Mouse (Mus musculus) kidney, embryonic 14.5 days (tissue): ENCODE data around the gene Usp4. TPM values are rescaled to one million over a fixed set of nuclear protein-coding genes. Genes with fewer than 3 reads are reported as not detected.

Experiments used
- ATAC-seq: fragments of 200-750 bp; cut with Nextera tagmentation; 2 replicates; pipeline ENCODE4 v1.8.0; 2017; ENCODE audit warnings: moderate number of reproducible peaks, mild to moderate bottlenecking, moderate TSS enrichment, moderate library complexity; ENCODE audit not compliant: low FRiP score, low TSS enrichment
- H3K27ac ChIP-seq: fragments of 300-500 bp; sonication (generic); 2 replicates; pipeline ENCODE4 v1.5.1; 2014; ENCODE audit warnings: low read depth, mild to moderate bottlenecking, low read length, moderate library complexity, mixed read lengths
- H3K27me3 ChIP-seq: fragments of 300-500 bp; sonication (generic); 2 replicates; pipeline ENCODE4 v1.6.1; 2014; ENCODE audit warnings: mild to moderate bottlenecking, low read length; ENCODE audit not compliant: control insufficient read depth, insufficient read depth
- H3K36me3 ChIP-seq: fragments of 300-500 bp; sonication (generic); 2 replicates; pipeline ENCODE4 v1.6.1; 2014; ENCODE audit warnings: low read length, mixed read lengths; ENCODE audit not compliant: control insufficient read depth, insufficient read depth
- H3K4me1 ChIP-seq: fragments of 300-500 bp; sonication (generic); 2 replicates; pipeline ENCODE4 v1.6.1; 2014; ENCODE audit warnings: low read length, mixed read lengths; ENCODE audit not compliant: control insufficient read depth, insufficient read depth
- H3K4me2 ChIP-seq: fragments of 300-500 bp; sonication (generic); replicated peaks from 2 replicates; pipeline ENCODE4 v1.6.1; 2014; ENCODE audit warnings: low read depth, mild to moderate bottlenecking, low read length
- H3K4me3 ChIP-seq: fragments of 300-500 bp; sonication (generic); 2 replicates; pipeline ENCODE4 v1.5.1; 2014; ENCODE audit warnings: mild to moderate bottlenecking, low read length
- H3K9ac ChIP-seq: fragments of 300-500 bp; sonication (generic); 2 replicates; pipeline ENCODE4 v1.6.1; 2014; ENCODE audit warnings: low read depth, mild to moderate bottlenecking, low read length, moderate library complexity
- H3K9me3 ChIP-seq: fragments of 300-500 bp; sonication (generic); 2 replicates; pipeline ENCODE4 v1.6.1; 2016; ENCODE audit warnings: low read length; ENCODE audit not compliant: control insufficient read depth
- WGBS: fragments of 180-500 bp; shearing (Covaris S2); extraction: QIAGEN DNeasy Blood & Tissue Kit; methylation state at CpG from one replicate; pipeline ENCODE4 v1.1.7; 2014; 5-methylcytosine and 5-hydroxymethylcytosine counted together
- polyA plus RNA-seq: library from polyadenylated mRNA; unstranded; fragments of >200 nt; fragmentation: Nextera tagmentation; extraction: Ambion mirVana; gene quantifications from 2 replicates; pipeline ENCODE4 v1.2.1, GENCODE M21; 2014

Gene Usp4
- polyA plus RNA-seq, 1 experiment from 2014 or later: 114 TPM

DNA sequence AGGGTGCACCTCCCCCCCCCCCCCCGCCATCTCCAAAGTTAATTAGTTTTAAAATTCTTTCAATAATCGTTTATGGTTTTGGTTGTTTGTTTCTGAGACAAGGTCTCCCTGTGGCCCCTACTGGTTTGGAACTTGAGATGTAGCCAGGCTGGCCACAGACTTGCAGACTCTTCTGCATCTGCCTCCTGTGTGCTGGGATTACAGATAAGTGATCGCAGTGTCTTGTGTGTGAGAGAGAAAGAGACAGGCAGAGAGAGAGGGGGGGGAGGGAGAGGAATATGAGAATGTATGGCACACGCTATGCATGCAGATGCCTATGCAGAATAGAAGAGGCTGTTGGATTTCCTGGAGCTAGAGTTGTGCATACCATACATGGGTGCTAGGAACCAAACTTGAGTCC is 2.1 kb downstream of the Usp4 start:
- no peak for ATAC-seq
- 92% methylated on average over 4 of the region's 4 CpGs for WGBS
- peaks cover 39% of the 10 kb centered on the region for H3K36me3 ChIP-seq

DNA sequence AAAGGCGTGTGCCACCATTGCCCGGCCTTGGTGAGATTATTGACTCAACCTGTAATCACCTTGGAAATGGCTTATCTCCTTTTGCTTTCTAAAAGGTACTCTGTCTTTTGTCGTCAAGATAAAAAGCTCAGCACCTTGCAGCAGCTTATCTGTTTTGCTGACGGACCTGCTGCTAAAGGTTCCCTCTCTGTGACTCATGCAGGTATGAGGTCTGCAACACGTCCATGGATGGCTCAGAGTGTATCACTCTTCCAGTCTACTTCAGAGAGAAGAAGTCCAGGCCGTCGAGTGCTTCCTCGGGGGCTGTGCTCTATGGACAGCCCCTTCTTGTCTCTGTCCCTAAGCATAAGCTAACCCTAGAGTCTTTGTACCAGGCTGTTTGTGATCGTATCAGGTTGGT is 30.6 kb downstream of the Usp4 start:
- 93% methylated on average over 9 of the region's 9 CpGs for WGBS
- H3K27ac ChIP-seq: no peak overlapping the region
- peaks cover 89% of the 10 kb centered on the region for H3K36me3 ChIP-seq

More for the DNA sequence above, 2.1 kb downstream of the Usp4 start:
- H3K4me1 ChIP-seq: peaks cover 7% of the 10 kb centered on the region; the same call in 1 of the 2 replicates
- no peak overlapping the region for H3K9ac ChIP-seq
- no peak overlapping the region for H3K27ac ChIP-seq
- no peaks in the 10 kb centered on the region for H3K9me3 ChIP-seq
- H3K4me3 ChIP-seq: no peak overlapping the region
- H3K4me2 ChIP-seq: no peak overlapping the region
- no peaks in the 10 kb centered on the region for H3K27me3 ChIP-seq

DNA sequence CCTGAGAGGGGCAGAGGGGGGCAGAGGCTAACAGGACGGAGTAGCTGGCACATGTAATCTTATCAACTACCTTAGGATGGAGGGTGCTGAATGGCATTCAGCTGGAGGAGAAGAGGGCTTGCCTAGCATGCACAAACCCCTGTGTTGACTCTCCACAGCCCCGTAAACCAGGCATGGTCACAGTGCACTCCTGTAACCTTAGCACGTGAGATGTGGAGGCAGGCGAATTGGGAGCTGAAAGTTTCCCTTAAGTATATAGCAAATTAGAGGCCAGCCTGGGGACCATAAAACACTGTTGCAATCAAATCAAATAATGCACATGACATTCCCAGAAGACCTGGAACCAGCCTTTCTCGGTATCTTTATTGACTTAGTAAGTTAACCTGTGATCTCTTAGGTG is 31.1 kb downstream of the Usp4 start:
- WGBS: 92% methylated on average over 5 of the region's 5 CpGs
- Histone ChIP-seq H3K9me3 (no peaks in the 10 kb centered on the region), H3K9ac (no peak overlapping the region), H3K4me2 (no peak overlapping the region), H3K36me3 (peaks cover 89% of the 10 kb centered on the region), H3K27ac (no peak overlapping the region), H3K27me3 (no peaks in the 10 kb centered on the region), H3K4me1 (no peaks in the 10 kb centered on the region), H3K4me3 (no peak overlapping the region)
- no peak for ATAC-seq

More for the DNA sequence above, 30.6 kb downstream of the Usp4 start:
- no peak overlapping the region for H3K4me2 ChIP-seq
- no peak overlapping the region for H3K9ac ChIP-seq
- H3K4me3 ChIP-seq: no peak overlapping the region
- no peak for ATAC-seq
- no peaks in the 10 kb centered on the region for H3K9me3 ChIP-seq
- H3K27me3 ChIP-seq: no peaks in the 10 kb centered on the region
- no peaks in the 10 kb centered on the region for H3K4me1 ChIP-seq

DNA sequence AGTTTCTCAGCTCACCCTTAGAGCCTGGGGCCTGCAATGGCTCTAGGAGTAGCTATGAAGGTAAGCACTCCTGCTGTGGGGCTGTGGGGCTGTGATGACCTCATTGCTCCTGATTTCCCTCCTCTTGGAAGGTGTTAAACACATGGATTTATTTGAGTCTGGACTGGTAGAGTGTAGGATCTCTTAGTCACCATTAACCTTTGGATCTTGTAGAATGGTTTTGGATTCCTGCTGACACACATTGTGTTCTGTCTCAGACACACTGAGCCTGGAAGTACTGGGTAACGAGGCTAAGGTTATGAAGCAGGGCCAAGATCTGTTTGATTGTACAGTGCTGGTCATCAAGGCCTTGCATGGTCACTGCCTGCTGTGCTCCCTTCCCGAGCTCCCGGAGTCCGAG is 31.6 kb downstream of the Usp4 start:
- Histone ChIP-seq H3K27ac (no peak overlapping the region), H3K4me1 (no peaks in the 10 kb centered on the region), H3K9ac (no peak overlapping the region), H3K4me2 (no peak overlapping the region), H3K27me3 (no peaks in the 10 kb centered on the region), H3K36me3 (peaks cover 89% of the 10 kb centered on the region), H3K4me3 (no peak overlapping the region), H3K9me3 (no peaks in the 10 kb centered on the region)
- no peak for ATAC-seq
- 92% methylated on average over 4 of the region's 4 CpGs for WGBS

DNA sequence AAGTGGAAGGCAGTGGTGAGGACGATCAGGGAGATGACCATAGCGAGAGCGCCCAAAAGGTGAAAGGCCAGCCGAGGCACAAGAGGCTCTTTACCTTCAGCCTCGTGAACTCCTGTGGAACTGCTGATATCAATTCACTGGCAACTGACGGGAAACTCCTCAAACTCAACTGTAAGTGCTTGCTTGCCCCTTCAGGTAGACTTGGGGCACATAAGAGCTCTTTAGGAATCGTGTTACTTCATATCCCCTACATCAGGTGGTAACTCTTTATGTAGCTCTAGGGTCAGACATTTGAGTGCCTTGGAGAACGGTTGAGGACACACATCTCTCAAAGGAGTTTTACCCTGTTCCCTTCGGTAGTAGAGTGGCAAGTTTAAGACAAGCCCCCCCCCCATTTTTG is 33.7 kb downstream of the Usp4 start:
- H3K36me3 ChIP-seq: peaks cover 89% of the 10 kb centered on the region

DNA sequence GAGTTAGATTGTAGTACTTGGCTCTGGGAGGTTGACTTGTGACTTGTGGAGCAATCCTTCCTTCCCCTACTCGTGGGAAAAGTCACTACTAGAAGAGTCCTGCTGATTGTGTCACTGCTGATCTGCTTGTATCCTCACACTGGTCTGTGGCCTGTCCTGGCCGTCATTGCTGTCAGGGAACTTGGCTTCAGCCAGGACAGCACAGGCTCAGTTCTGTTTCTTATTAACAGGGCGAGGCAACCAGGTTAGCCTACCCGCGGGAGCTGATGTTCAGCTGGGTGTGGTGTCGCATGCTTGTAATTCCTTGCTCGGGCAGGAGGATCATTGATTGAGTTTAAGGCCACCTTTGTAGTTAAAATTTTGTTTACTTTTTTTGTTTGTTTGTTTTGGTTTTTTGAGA is 37.4 kb downstream of the Usp4 start:
- 84% methylated on average over 7 of the region's 7 CpGs for WGBS
- H3K4me2 ChIP-seq: no peak overlapping the region

More for the DNA sequence above, 33.7 kb downstream of the Usp4 start:
- Histone ChIP-seq H3K27ac (no peak overlapping the region), H3K4me1 (no peaks in the 10 kb centered on the region), H3K9me3 (no peaks in the 10 kb centered on the region), H3K9ac (no peak overlapping the region), H3K4me2 (no peak overlapping the region), H3K27me3 (no peaks in the 10 kb centered on the region), H3K4me3 (no peak overlapping the region)
- no peak for ATAC-seq
- WGBS: 95% methylated on average over 9 of the region's 9 CpGs

DNA sequence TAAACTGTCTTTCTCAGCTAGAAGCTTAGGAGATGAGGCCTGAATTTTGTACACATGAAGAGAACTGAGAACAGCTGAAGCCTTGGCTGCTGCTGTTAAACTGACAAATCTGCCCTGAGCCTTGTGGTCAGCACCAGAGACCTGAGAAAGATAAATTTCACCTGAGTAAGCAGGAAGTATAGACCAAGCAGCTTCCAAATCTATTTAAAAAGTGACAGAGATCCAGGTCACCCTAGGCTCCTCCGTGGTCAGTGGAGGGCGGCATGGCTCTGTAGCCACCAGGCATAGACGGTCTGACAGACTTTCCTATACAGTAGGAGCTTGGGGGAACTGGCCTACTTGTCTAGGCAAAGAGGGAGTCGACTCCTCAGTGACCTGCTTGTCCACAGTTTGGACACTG is 39.2 kb downstream of the Usp4 start:
- Histone ChIP-seq H3K4me3 (no peak overlapping the region), H3K27me3 (no peaks in the 10 kb centered on the region), H3K36me3 (peaks cover 88% of the 10 kb centered on the region), H3K4me2 (no peak overlapping the region), H3K9ac (no peak overlapping the region), H3K27ac (no peak overlapping the region), H3K4me1 (no peaks in the 10 kb centered on the region), H3K9me3 (no peaks in the 10 kb centered on the region)
- 86% methylated on average over 4 of the region's 4 CpGs for WGBS
- no peak for ATAC-seq

More for the DNA sequence above, 37.4 kb downstream of the Usp4 start:
- peaks cover 90% of the 10 kb centered on the region for H3K36me3 ChIP-seq
- no peak for ATAC-seq
- no peaks in the 10 kb centered on the region for H3K9me3 ChIP-seq
- H3K4me1 ChIP-seq: no peaks in the 10 kb centered on the region
- no peaks in the 10 kb centered on the region for H3K27me3 ChIP-seq
- no peak overlapping the region for H3K27ac ChIP-seq
- H3K4me3 ChIP-seq: no peak overlapping the region
- H3K9ac ChIP-seq: no peak overlapping the region

DNA sequence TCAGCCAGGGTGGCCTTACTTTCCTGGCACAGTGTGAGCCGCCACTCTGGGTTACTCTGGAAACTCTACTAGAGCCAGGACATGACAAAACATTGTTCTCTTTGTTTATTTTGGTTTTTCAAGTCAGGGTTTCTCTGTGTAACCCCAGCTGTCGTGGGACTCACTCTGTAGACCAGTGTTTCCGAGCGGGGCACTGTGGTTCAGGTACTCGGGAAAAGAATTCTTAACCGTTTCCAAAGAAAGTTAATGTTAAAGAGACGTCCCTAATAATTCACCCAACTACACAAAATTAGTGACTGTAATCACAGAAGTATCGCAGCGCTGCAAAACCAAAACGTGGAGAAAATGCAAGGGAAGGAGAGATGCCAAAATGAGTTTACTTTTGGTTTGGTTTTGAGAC is 40.9 kb downstream of the Usp4 start:
- Histone ChIP-seq H3K9ac (no peak overlapping the region), H3K4me3 (no peak overlapping the region), H3K4me2 (no peak overlapping the region), H3K36me3 (peaks cover 87% of the 10 kb centered on the region), H3K4me1 (no peaks in the 10 kb centered on the region), H3K9me3 (no peaks in the 10 kb centered on the region), H3K27ac (no peak overlapping the region), H3K27me3 (no peaks in the 10 kb centered on the region)
- ATAC-seq: no peak
- 93% methylated on average over 10 of the region's 10 CpGs for WGBS

DNA sequence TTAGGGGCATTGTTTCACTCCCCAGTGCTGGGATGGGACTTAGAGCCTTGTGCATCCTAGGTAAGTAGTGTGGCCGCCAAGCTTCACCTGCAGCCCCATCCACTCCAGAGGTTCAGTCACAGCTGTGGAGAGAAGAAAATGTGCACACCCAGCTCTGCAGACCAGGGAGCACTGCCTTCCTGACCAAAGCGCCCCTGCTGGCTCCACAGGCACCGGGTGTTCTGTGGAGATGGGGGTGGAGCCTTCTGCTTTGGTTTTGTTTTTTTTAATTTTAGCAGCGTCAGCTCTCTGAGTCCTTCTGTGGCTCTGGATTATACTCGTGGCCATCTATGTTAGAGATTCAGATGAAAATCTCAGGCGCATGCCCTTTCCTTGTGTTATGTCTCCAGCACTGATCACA is 41.6 kb downstream of the Usp4 start:
- Histone ChIP-seq H3K4me2 (no peak overlapping the region), H3K27ac (no peak overlapping the region), H3K27me3 (no peaks in the 10 kb centered on the region), H3K4me3 (no peak overlapping the region), H3K9ac (no peak overlapping the region), H3K9me3 (no peaks in the 10 kb centered on the region), H3K4me1 (no peaks in the 10 kb centered on the region), H3K36me3 (peaks cover 81% of the 10 kb centered on the region)
- 83% methylated on average over 6 of the region's 6 CpGs for WGBS
- no peak for ATAC-seq
